Mouse (Mus musculus): ENCODE measurements around the gene Ntrk2. TPM values are rescaled to one million over a fixed set of nuclear protein-coding genes. Genes with fewer than 3 reads are reported as not detected.

Ntrk2 gene
- total RNA-seq (2021), result 10 to 100 TPM; 29.4 to 30.0 TPM
- polyA plus RNA-seq (2012; rRNA removed), result 20.5 and 25.8 TPM in 2 replicates
- long read RNA-seq, full-length matches to known transcripts, result 11 of 30 reads
- long read RNA-seq, partial matches to known transcripts, result 1 of 30 reads
- long read RNA-seq, other reads (novel, unspliced or antisense), result 18 of 30 reads

DNA sequence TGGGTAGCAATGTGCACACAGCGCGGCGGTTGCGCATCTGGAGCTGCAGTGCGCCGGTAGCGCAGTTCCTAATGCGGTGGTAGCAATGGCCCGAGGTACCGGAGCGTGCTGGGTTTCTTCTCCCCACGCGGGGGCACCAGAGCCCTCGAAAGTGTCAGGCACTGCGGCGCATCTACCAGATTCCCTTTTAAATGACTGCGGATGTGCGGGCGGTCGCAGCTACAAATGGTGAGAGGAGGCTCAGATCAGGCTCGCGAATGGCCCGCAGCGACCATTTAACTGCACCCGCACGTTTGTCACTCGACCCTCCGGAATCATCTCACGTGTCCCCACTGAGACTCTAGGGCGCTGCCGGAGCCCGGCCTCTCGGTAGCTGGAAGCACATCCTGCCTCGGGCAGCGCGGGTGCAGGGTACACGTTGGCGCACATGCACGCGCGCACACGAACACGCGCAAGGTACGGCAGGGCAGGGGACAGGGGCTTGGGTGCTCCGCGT lies at the start of gene Ntrk2:
Gene Ntrk2 (plus strand): TSS at position 173 of the 496 bp plus-strand sequence.
- DNase-seq, result peak; percentile 86

DNA sequence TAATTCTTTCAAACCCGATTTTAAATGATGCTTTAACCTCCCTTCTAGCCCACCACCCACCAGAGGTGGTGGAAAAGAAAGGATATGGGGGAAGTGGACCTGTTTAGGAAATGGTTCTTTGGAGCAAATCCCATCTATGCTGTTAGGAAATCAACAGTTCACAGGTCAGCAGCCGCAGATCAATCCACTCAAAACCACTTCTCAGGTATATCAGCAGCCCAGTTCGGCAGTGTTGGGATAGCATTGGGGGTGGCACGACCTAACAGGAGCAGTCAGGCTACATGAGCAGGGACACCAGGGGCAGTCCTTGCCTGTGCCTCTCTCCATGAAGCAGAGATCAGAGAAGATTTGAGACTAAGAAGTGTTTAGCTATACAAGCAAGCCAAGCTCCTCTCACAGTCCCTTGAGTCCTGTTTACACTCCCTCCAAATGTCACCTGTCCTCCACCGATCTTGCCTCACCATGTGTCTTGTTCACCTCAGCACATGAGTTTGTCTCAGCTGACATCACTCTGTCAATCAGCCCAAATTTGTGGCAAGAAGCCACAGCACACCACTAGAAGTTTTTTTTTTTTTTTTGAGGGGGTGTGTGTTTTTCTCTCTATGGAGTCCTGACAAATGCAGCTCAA lies 45.3 kb upstream of the Ntrk2 start:
- no peak for DNase-seq

DNA sequence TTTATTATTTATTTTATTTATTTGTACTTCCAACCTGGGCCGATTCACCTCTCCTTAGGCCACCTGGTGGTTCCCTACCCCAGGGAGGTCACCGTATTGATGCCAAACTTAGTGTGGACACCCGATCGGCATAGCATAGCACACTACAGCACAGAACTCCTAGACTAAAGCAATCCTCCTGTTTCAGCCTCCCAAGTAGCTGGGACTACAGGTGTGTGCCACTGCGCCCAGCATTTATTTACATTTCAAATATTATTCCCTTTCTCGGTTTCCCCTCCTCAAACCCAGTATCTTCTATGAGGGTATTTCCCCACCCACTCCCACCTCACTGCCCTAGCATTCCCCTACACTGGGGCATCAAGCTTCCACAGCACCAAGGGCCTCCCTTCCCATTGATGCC lies 38.1 kb upstream of the Ntrk2 start:
- DNase-seq, result no peak

DNA sequence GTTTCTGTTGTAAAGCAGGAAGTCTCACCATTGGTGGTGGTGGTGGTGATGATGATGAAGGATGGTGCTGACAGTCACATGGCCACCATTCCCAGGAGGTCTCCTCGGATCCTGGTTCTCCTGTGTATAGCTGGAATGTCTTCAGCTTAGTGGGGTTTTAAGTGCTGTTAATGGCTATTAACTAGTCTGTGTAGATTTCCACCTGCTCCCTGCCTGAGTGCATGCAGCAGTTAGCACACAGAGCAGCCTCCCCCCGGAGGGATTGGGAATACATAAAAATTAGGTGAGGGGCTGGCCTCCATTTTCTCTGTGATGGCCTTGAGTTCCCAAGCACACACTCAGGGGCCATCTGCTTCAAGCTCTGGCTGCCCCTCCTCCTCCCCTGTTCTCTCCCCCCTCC lies 36.9 kb upstream of the Ntrk2 start:
- no peak for DNase-seq

DNA sequence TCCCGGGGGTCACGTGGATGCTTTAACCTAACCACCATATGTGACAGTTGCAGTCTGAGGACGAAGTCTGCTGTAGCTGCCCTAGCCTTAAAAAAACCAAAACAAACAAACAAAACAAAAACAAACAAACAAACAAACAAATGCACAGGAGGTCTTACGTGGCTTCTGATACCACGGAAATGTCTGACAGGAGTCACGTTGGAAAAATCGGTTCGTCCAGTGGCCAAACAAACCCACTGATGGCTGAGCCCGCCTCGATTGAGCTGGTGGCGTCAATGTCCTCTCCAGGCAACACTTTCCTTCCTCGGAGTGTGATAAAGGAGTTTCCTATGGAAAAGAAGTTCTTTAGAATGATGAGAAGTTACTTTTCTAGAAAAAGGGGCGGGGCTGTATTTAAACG lies 27.1 kb upstream of the Ntrk2 start:
- DNase-seq, result no peak

DNA sequence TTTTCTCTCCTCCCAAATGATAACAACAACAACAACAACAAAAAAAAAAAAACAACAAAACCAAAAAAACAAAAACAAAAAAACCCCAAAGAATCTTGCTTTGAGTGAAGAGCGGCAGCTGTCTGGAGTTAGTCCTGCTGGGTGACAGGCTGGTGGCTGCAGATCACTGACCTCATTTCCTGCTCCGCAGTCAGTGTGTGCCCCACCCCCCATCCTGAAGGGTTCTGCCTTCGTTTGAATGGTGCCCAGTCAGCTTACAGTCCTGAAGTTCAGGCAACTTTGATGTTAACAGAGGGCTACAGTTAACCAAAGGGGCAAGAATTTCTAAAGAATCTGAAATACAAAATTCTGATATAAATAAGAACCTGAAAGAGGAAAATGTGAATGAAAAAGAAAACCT lies 19.9 kb upstream of the Ntrk2 start:
- no peak for DNase-seq

DNA sequence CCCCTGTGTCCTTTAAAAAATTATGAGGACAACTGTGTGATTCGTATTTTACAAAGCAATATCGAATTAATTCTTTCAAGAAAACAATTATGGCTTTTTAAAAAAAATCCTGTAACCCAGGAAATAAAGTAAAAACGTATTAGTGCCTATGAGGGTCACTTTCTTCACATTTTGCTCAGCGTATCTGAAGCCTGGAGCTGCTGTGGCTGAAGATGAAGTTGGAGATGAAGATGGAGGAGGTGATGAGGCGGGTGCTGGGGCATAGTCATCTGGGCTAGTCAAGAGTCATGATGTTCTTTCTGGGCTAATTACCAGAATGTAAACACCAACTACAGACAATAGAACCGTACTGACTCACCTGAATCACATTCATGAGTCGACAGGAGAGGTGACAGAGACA lies 15.6 kb upstream of the Ntrk2 start:
- no peak for DNase-seq

DNA sequence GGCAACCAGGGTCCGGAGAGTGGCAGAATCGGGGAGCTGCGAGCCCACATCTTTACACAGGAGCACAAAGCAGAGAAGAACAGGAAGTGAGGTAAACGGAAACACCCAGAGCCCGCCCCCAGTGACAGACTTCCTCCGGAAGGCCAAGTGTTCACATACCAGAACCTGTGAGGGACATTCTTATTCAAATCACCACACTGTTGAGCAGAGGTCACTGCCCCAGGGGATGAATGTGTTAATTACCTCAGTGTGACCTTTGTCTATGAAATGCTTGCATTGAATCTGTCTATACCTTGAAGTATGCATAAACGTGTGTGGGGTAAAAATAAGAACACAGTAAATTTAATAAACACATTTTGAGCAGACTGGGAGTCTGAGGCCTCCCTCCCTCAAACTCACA lies 9.0 kb upstream of the Ntrk2 start:
- DNase-seq, result no peak

DNA sequence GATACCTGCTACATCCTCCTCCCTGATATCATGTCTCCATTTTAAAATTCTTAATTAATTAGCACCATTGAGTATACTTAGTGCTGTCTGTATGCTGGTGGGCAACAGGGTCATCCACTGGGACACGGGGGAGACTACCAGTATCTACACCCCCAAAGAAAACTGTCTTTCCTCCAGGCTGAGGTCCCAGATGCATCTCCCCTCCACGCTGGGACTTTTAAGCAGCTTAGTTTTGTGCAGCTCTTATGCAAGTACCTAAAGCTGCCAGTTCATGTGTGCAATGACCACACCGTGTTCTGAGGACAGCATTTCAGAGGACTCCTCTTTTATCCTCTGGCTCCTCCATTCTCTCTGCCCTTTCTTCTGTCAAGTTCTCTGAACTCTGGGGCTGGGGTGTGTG lies 5.1 kb upstream of the Ntrk2 start:
- DNase-seq, result no peak

DNA sequence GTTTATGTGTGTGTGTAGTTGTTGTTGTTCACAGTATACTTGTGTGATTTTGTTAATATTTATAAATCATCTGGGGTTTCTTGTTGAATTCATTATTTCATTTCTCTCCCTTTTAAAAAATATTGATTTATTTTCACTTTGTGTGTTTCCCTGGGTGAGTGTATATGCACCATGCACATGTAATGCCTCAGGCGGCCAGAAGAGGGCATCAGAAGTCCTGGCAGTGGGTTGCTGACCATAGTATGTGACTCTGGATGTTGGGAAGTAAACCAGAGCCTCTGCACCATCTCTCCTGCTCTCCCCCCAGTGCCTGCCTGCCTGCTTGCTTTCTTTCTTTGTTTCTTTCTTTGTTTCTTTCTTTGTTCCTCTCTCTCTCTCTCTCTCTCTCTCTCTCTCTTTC lies 2.5 kb upstream of the Ntrk2 start:
- no peak for DNase-seq

DNA sequence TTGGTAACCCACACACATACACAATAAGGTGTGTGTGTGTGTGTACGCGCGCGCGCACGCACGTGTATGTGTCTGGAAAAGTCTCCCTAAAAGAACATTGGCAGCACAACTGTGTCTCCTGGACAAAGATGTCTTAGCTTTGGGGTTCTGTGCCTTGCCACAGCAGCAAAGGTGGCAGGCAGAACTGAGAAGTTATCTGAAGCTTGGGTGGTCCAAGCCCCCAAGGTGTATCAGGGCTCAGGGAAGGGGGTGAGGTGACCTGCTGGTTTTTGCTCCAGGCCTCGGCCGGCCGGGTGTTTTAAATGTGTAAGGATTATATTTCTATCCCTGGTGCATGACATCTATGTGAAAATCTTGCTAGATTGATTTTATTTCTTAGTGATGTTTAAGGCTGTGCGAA lies 536 bp upstream of the Ntrk2 start:
- no peak for DNase-seq

DNA sequence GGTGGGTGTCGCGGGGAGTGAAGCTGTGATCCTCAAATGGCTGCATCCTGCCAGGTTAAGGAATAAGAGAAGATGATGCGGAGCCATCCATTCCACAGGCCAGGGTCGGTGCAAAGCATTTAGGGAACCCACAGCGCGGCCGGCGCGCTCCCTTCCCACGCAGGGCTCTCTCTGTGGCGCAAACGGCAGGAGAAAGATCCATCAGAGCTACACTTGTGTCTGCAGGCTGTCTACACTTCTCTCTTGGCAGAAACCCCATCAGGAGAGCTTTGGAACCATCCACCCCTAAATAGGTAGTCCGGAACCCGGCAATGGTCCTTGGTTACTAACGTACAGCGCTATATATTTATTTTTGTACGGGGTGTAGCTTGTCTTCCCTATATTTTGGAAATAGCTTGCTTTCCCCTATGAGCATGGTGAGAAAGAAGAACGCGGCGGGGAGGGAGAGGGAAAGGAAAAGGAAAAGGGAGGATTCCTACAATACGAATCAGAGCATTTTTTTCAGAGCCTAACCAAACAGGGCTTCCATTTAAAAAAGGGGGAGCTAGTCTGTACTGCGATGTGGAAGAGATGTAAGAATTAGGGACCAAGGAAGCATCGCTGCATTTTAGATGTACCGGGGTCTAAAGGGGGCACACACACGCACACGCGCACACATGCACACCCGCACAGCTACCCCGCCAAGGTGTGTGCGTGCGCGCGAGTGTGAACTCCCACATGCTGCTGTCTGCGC lies 693 bp downstream of the Ntrk2 start:
- no peak for DNase-seq

DNA sequence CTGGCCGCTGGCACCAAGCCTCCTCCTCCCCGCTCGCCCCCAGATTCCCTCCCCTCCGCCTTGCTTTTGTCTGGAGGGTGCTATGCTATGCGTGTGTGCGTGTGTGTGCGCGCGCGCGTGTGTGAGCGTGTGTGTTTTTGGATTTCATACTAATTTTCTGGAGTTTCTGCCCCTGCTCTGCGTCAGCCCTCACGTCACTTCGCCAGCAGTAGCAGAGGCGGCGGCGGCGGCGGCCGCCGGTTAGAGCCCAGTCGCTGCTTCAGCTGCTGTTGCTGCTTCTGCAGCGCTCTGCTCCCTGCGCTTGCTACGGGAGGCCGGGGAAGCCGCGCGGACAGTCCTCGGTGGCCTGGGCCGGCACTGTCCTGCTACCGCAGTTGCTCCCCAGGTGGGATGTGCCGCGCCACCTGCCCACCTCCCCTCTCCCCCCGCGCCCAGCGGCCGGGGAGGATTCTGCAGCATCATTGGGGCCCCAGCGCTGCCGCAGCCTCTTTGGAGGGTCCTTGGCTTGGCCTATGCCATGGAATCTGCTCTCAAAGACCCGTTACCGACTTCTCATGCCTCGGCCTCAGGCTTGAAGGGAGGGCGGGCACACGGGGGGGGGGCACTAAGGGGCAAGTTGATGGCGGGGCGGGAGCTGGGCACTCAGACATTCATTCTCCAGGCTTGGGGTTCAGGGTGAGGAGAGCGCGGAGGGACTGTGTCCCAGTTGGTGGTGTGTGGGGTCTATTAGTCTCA lies 1.4 kb downstream of the Ntrk2 start:
- DNase-seq, result peak; percentile 59

DNA sequence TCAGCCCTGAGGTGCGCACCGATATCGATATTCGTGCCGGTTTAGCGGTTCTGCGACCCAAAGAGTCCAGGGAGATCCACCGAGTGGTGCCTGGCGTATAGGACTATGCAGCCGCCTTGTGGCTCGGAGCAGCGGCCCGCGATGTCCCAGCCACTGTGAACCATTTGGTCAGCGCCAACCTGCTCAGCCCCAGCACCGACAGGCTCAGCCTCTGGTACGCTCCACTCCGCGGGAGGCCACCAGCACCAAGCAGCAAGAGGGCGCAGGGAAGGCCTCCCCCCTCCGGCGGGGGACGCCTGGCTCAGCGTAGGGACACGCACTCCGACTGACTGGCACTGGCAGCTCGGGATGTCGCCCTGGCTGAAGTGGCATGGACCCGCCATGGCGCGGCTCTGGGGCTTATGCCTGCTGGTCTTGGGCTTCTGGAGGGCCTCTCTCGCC lies 2.0 kb downstream of the Ntrk2 start:
- peak; percentile 50 for DNase-seq

DNA sequence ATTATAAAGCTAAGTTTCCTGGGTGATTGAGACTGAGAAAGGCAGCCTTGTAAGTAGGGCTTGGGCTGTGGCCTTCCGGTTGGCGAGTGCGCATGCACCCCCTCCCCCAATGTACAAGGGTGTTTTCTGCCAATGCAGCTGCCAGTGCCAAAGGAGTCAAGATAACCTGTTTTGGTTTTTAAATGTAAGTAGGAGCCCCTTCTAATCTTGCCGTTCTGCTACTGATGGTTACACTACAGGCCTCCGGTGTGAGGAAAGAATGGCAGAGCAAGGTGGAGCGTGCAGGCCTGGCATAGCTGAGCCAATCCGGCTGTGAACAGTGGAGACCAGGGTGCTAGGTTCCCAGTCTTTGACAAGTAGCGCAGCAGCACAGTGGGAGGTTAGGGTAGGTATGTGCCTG lies 3.6 kb downstream of the Ntrk2 start:
- DNase-seq, result no peak

DNA sequence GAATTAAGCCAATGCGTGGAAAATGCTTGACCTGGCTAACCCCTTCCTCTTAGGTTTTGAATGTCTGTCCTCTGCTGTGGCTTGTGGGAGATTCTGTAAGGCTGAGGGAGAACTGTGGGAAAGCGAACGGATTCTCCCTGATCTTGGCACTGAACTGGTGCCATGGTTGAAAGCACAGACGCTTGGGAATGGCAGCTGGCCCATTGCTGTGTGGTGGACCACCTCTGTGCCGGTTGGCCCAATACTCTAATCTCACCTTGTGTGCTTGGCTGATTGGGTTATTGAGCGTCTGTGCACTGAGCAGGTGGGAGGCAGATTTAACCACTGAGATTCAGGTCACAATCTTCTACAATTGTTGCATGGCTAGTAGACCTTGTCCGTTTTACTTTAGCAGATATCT lies 18.4 kb downstream of the Ntrk2 start:
- no peak for DNase-seq

DNA sequence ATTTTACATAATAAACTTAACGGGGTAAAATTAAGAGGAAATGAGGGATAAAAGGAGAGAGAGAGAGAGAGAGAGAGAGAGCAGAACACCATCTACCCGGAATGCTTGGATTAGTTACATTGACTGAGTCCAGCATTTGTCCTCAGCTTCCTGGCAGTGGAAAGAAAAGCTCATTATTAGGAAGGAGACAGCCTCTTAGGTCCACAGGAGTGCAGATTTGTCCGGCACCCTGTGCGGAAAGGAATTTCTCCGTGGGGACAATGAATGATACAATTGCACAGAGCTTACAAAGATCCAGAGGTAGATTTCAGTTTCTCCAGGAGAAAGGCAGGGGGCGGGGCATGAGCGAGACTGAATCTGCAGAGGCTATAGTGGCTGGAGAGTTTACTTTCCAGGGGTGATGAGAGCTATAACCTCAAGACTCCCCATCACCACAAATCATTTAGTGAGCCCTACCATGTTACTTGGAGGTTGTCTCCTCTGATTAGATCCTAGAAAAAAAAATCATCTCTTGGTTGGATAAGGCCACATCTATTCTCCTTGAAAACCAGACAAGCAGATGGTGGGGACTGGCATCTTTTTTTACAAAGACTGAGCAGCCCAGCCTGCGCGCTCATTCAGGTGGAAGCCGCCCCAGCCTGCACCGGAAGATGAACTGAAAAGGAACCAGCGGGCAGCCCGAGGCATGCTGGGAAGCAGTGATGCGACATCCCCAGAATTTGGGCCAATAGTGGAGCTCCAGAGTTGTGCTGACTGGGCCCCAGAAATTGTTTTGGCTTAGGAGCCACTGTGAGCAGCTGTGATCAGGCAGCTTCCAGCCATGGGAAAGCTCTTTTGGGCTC lies 20.2 kb downstream of the Ntrk2 start:
- no peak for DNase-seq

DNA sequence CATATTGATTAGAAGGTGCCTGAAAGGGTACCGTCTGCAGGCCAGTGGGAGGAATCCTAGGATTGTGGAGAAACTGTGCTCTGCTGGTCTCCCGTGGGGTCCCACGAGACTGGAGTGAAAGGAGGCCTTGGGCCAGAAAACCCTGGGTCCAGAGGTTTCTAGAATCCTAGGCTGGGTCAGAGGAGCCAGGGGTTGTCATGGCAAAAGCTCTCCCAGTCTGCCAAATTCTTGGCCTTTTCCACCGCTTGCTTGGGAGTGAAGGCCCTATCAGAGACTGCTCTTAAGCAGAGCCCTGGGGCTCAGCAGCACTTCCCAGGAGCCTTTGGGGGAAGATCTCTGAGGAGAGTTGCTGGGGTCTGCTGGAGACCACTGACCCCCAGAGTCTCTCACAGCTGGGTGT lies 25.6 kb downstream of the Ntrk2 start:
- DNase-seq, result peak; percentile 25

DNA sequence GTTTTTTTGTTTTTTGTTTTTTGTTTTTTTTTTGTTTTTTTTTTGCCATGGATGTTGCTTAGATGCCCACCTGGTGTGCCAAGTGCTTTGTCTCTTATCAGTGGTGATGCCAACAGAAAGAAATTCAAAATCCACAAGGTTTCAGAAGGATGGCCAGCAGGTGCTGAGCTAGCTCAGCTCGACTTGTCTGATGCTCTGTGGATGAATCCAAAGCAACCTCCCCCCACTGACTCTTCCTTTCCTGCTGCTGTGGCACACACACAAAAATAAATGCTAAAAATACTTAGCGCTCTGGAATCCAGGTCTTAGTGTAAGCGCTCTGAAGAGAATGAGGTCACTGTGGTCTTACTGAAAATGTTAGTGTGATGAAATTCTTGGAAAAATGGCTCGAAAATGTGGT lies 28.4 kb downstream of the Ntrk2 start:
- no peak for DNase-seq

DNA sequence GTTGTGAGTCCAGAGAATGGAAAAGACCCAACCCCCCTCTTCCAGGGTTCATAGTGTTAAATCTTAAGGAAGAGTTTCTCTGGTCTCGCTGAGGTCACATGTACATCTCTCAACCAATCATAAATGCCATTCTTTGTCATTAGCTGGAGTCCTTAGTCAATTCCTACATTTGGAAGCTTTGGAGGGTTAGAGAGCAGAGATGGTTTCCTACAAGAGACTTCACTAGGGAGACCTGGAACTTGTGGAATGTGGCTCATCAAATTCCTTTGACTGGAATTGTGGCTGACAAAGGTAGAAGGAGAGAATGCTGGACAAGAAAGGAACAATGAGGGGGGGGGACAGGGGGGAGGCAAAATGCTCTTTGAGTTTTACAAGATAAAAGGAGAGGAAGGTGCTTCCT lies 30.5 kb downstream of the Ntrk2 start:
- DNase-seq, result no peak

DNA sequence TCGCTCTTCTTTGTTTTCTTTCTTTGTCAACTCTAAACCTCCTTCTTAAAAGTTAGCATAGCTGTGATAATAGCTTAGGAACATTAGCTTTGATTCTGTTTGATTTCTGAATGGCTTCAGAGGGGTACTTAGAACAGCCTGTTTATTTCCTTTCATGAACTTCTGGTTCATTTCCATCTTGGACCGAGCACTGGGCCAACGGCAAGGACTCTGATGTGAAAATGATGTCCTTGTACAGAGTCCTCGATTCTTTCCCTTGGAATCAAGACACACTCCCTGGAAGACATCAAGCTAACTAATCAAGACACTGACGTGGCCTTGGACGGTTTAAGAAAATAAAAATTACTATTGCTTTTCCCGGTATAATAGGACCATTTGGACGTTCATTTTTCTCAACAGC lies 31.7 kb downstream of the Ntrk2 start:
- DNase-seq, result no peak

All from adrenal gland, adult 2 months (tissue).